In the genomic region with DNA sequence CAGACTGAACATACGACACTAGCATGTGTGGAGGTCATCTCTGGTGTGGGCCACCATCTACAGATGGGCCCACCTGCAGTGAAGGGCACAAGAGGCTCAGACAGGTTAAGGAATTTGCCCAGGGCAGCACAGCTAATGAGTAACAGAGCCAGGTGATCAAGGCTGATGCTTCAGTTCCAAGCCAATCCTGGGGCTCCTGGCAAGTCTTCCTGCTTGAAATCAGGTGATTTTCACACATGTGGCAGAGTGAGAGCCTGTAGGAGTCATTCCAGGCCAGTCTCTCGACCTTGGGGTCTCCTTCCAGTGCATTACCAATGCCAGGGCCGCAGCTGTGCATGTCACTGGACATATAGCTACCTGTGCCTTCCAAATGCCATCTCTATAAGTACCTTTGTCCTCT, we compare ENCODE assay signal across 18 mouse cellular contexts.
DNase-seq lines count a peak whose midpoint lies in the region; ATAC-seq lines count a peak whose summit lies in the region.
"Had no signal": no experiment of that assay in that cellular context is flagged by ENCODE, and none has a peak within 500 bp of the region (broad histone marks: within the 10 kb centered on the region; RNA-seq: fewer than 3 reads in every experiment).

No protein-coding gene starts in this region.

- 0 out of 2 replicates have a peak, but pooled peaks cover 5% of the 10 kb centered on the region for H3K27me3 ChIP-seq in hindbrain, embryonic 10.5 days (ENCODE audit: insufficient read depth, poor library complexity, severe bottlenecking)
- H3K27me3 ChIP-seq in hindbrain, embryonic 11.5 days (ENCODE audit: control insufficient read depth, insufficient read depth, low read length): no peaks in the 10 kb centered on the region
- H3K27me3 ChIP-seq in midbrain, embryonic 15.5 days (replicated peaks): no peaks in the 10 kb centered on the region
- no peaks in the 10 kb centered on the region for H3K27me3 ChIP-seq in midbrain, embryonic 13.5 days
- H3K27me3 ChIP-seq: forebrain, embryonic 15.5 days; limb, embryonic 12.5 days; lung, embryonic 15.5 days had no signal

- H3K4me2 ChIP-seq in hindbrain, embryonic 11.5 days (replicated peaks; ENCODE audit: low read depth, low read length): no peak overlapping the region
- H3K4me2 ChIP-seq in midbrain, embryonic 15.5 days: no peak overlapping the region
- H3K4me2 ChIP-seq in midbrain, embryonic 13.5 days (replicated peaks): no peak overlapping the region
- H3K4me2 ChIP-seq: embryonic facial prominence, embryonic 13.5 days; forebrain, embryonic 15.5 days; limb, embryonic 12.5 days; lung, embryonic 15.5 days; midbrain, embryonic 12.5 days had no signal

- H3K4me1 ChIP-seq in hindbrain, embryonic 10.5 days (replicated peaks): peaks cover 63% of the 10 kb centered on the region
- H3K4me1 ChIP-seq in hindbrain, embryonic 11.5 days (replicated peaks; ENCODE audit: control insufficient read depth, insufficient read depth, low read length): peaks cover under 1% of the 10 kb centered on the region; the same call in 1 of the 2 replicates
- peaks cover 10% of the 10 kb centered on the region; the same call in 1 of the 2 replicates for H3K4me1 ChIP-seq in midbrain, embryonic 15.5 days
- peaks cover 28% of the 10 kb centered on the region for H3K4me1 ChIP-seq in midbrain, embryonic 13.5 days (replicated peaks)

- H3K9me3 ChIP-seq in hindbrain, embryonic 10.5 days: no peaks in the 10 kb centered on the region
- no peaks in the 10 kb centered on the region for H3K9me3 ChIP-seq in hindbrain, embryonic 11.5 days (ENCODE audit: control insufficient read depth, low read length)
- H3K9me3 ChIP-seq in midbrain, embryonic 15.5 days: no peaks in the 10 kb centered on the region
- H3K9me3 ChIP-seq in midbrain, embryonic 13.5 days: no peaks in the 10 kb centered on the region
- H3K9me3 ChIP-seq: embryonic facial prominence, embryonic 13.5 days; forebrain, embryonic 15.5 days; limb, embryonic 12.5 days; lung, embryonic 15.5 days; midbrain, embryonic 12.5 days had no signal

- DNase-seq in hindbrain, embryonic 10.5 days (ENCODE audit: low spot score): no peak
- DNase-seq in hindbrain, embryonic 11.5 days (ENCODE audit: low spot score): no peak
- peak; percentile 25 to 47 for DNase-seq in kidney, adult 8-10 months
- DNase-seq in kidney, postnatal 4 days: no peak
- no peak for DNase-seq in urinary bladder, postnatal 4 days (ENCODE audit: low spot score in 2 of 2)
- DNase-seq: B cell, adult 2 months; cerebellum, postnatal 10 days; right cerebral cortex, adult 18-20 months had no signal

- H3K27ac ChIP-seq in hindbrain, embryonic 10.5 days: peak overlapping the region; percentile 54; the same call in 1 of the 2 replicates
- no peak overlapping the region for H3K27ac ChIP-seq in hindbrain, embryonic 11.5 days (ENCODE audit: low read depth, low read length)
- H3K27ac ChIP-seq in midbrain, embryonic 15.5 days: 0 out of 2 replicates have a peak overlapping the region, but pooled peaks have one; percentile 39
- no peak overlapping the region for H3K27ac ChIP-seq in midbrain, embryonic 13.5 days
- H3K27ac ChIP-seq: embryonic facial prominence, embryonic 13.5 days; forebrain, embryonic 15.5 days; kidney, postnatal 0 days; limb, embryonic 12.5 days; liver, embryonic 14.5 days; lung, embryonic 15.5 days; midbrain, embryonic 12.5 days; stomach, postnatal 0 days had no signal

- WGBS in hindbrain, embryonic 10.5 days: 83% methylated on average over 3 of the region's 3 CpGs
- 83% methylated on average over 3 of the region's 3 CpGs for WGBS in hindbrain, embryonic 11.5 days
- 83% methylated on average over 3 of the region's 3 CpGs for WGBS in midbrain, embryonic 15.5 days
- 92% methylated on average over 3 of the region's 3 CpGs for WGBS in midbrain, embryonic 13.5 days

- ATAC-seq in hindbrain, embryonic 11.5 days (ENCODE audit: low FRiP score): no peak
- no peak for ATAC-seq in midbrain, embryonic 15.5 days (replicated peaks)
- ATAC-seq in midbrain, embryonic 13.5 days: no peak
- ATAC-seq: forebrain, embryonic 15.5 days had no signal

- no peaks in the 10 kb centered on the region for H3K36me3 ChIP-seq in hindbrain, embryonic 10.5 days
- no peaks in the 10 kb centered on the region for H3K36me3 ChIP-seq in hindbrain, embryonic 11.5 days (ENCODE audit: control insufficient read depth, insufficient read depth, low read length)
- H3K36me3 ChIP-seq in midbrain, embryonic 15.5 days (replicated peaks): no peaks in the 10 kb centered on the region
- H3K36me3 ChIP-seq in midbrain, embryonic 13.5 days: no peaks in the 10 kb centered on the region
- H3K36me3 ChIP-seq: embryonic facial prominence, embryonic 13.5 days; forebrain, embryonic 15.5 days; limb, embryonic 12.5 days; lung, embryonic 15.5 days; midbrain, embryonic 12.5 days had no signal

- no peak overlapping the region for H3K4me3 ChIP-seq in hindbrain, embryonic 10.5 days
- H3K4me3 ChIP-seq in hindbrain, embryonic 11.5 days (ENCODE audit: low read depth, low read length): no peak overlapping the region
- H3K4me3 ChIP-seq in midbrain, embryonic 15.5 days: no peak overlapping the region
- no peak overlapping the region for H3K4me3 ChIP-seq in midbrain, embryonic 13.5 days (replicated peaks)
- H3K4me3 ChIP-seq: embryonic facial prominence, embryonic 13.5 days; forebrain, embryonic 15.5 days; limb, embryonic 12.5 days; lung, embryonic 15.5 days; midbrain, embryonic 12.5 days had no signal

- no peak overlapping the region for H3K9ac ChIP-seq in hindbrain, embryonic 11.5 days (ENCODE audit: low read depth, low read length)
- H3K9ac ChIP-seq in midbrain, embryonic 15.5 days: no peak overlapping the region
- no peak overlapping the region for H3K9ac ChIP-seq in midbrain, embryonic 13.5 days (replicated peaks)
- H3K9ac ChIP-seq: embryonic facial prominence, embryonic 13.5 days; forebrain, embryonic 15.5 days; limb, embryonic 12.5 days; liver, embryonic 14.5 days; lung, embryonic 15.5 days had no signal

Comparison
In these comparisons a context has a peak if more than half of its experiments do, and no peak if none do; other contexts are left out.
1. DNase-seq: peak in kidney, adult 8-10 months (2 of 2); none in hindbrain, embryonic 10.5 days (single experiment), hindbrain, embryonic 11.5 days (single experiment), kidney, postnatal 4 days (0 of 2) and urinary bladder, postnatal 4 days (0 of 2).
2. H3K27ac ChIP-seq: peak in hindbrain, embryonic 10.5 days (single experiment) and midbrain, embryonic 15.5 days (single experiment); none in hindbrain, embryonic 11.5 days (single experiment) and midbrain, embryonic 13.5 days (single experiment).